20 mouse cellular contexts compared by ENCODE assay signal in genomic region chrX:7977892-7978291, GRCm38 (mm10). TPM values are rescaled to one million over a fixed set of nuclear protein-coding genes. Genes with fewer than 3 reads are reported as not detected.
DNase-seq lines count a peak whose midpoint lies in the region; ATAC-seq and TF ChIP-seq lines count a peak whose summit lies in the region.
"Had no signal": no experiment of that assay in that cellular context is flagged by ENCODE, and none has a peak within 500 bp of the region (broad histone marks: within the 10 kb centered on the region; RNA-seq: fewer than 3 reads in every experiment).

Gene Gata1, minus strand, starts transcription at chrX:7978071.

- ATAC-seq in CD4-positive, CD25-positive, alpha-beta regulatory T cell, adult 4 months = peak; percentile 79
- no peak for ATAC-seq in G1E (ENCODE audit: extremely low read depth, insufficient number of reproducible peaks, low FRiP score, poor library complexity, severe bottlenecking)
- no peak for ATAC-seq in liver, embryonic 15.5 days (ENCODE audit: insufficient read depth)
- ATAC-seq in cerebellum, adult (ENCODE audit: insufficient number of reproducible peaks, low FRiP score, low TSS enrichment) = no peak
- ATAC-seq: intestine, embryonic 16.5 days had no signal

- no peaks in the 10 kb centered on the region for H3K36me3 ChIP-seq in G1E (replicated peaks)
- H3K36me3 ChIP-seq in erythroblast, embryonic 14.5 days (ENCODE audit: control insufficient read depth) = peaks cover 32% of the 10 kb centered on the region
- no peaks in the 10 kb centered on the region for H3K36me3 ChIP-seq in liver, embryonic 15.5 days (replicated peaks)
- H3K36me3 ChIP-seq: embryonic facial prominence, embryonic 12.5 days; forebrain, embryonic 10.5 days; hindbrain, embryonic 13.5 days had no signal

- TF ChIP-seq CTCF in G1E (IDR thresholded peaks at IDR 0.05; ENCODE audit: low read depth, low read length) = no peak

- no peak within 1 kb of the TSS for H3K9ac ChIP-seq in liver, embryonic 15.5 days
- H3K9ac ChIP-seq: embryonic facial prominence, embryonic 12.5 days; hindbrain, embryonic 13.5 days; lung, embryonic 14.5 days had no signal

- no peaks in the 10 kb centered on the region for H3K27me3 ChIP-seq in G1E (ENCODE audit: insufficient read depth, low read length)
- no peaks in the 10 kb centered on the region for H3K27me3 ChIP-seq in erythroblast, embryonic 14.5 days (ENCODE audit: control insufficient read depth)
- no peaks in the 10 kb centered on the region for H3K27me3 ChIP-seq in liver, embryonic 15.5 days
- H3K27me3 ChIP-seq: embryonic facial prominence, embryonic 12.5 days; hindbrain, embryonic 13.5 days had no signal

- H3K4me2 ChIP-seq in liver, embryonic 15.5 days = no peak within 1 kb of the TSS
- H3K4me2 ChIP-seq: embryonic facial prominence, embryonic 12.5 days; hindbrain, embryonic 13.5 days; lung, embryonic 14.5 days had no signal

- H3K9me3 ChIP-seq in G1E (replicated peaks) = no peaks in the 10 kb centered on the region
- H3K9me3 ChIP-seq in erythroblast, embryonic 14.5 days (ENCODE audit: control insufficient read depth, low read length) = no peaks in the 10 kb centered on the region
- no peaks in the 10 kb centered on the region for H3K9me3 ChIP-seq in liver, embryonic 15.5 days (replicated peaks)
- H3K9me3 ChIP-seq: embryonic facial prominence, embryonic 12.5 days; forebrain, embryonic 10.5 days; hindbrain, embryonic 13.5 days had no signal

- WGBS in liver, embryonic 15.5 days (ENCODE audit: insufficient replicate concordance) = 84% methylated on average over 11 of the region's 11 CpGs

- no peak within 1 kb of the TSS for H3K4me3 ChIP-seq in G1E (ENCODE audit: low read depth, low read length)
- no peak within 1 kb of the TSS for H3K4me3 ChIP-seq in erythroblast, embryonic 14.5 days (replicated peaks)
- H3K4me3 ChIP-seq in liver, embryonic 15.5 days (replicated peaks) = no peak within 1 kb of the TSS
- H3K4me3 ChIP-seq: embryonic facial prominence, embryonic 12.5 days; forebrain, embryonic 10.5 days; hindbrain, embryonic 13.5 days had no signal

- H3K4me1 ChIP-seq in G1E (ENCODE audit: insufficient read depth, low read depth, low read length) = peaks cover 19% of the 10 kb centered on the region
- peaks cover 43% of the 10 kb centered on the region for H3K4me1 ChIP-seq in erythroblast, embryonic 14.5 days (ENCODE audit: control insufficient read depth)
- peaks cover 19% of the 10 kb centered on the region for H3K4me1 ChIP-seq in liver, embryonic 15.5 days (replicated peaks)
- H3K4me1 ChIP-seq: embryonic facial prominence, embryonic 12.5 days; forebrain, embryonic 10.5 days; hindbrain, embryonic 13.5 days had no signal

- no peak within 1 kb of the TSS for H3K27ac ChIP-seq in liver, embryonic 15.5 days (replicated peaks)
- H3K27ac ChIP-seq: embryonic facial prominence, embryonic 12.5 days; forebrain, embryonic 10.5 days; hindbrain, embryonic 13.5 days; macrophage had no signal

- no peak for DNase-seq in G1E (ENCODE audit: low spot score)
- DNase-seq in kidney, adult 9 months = no peak
- DNase-seq in left cerebral cortex, adult 18-20 months (ENCODE audit: low spot score in 2 of 2) = no peak
- DNase-seq: cerebellum, adult 18-20 months; heart, adult 18-20 months; kidney, postnatal 14 days; lung, embryonic 14.5 days; midbrain, embryonic 14.5 days; right cerebral cortex, adult 18-20 months had no signal

RNA-seq across cellular contexts. Expression of gene Gata1, which starts in this region (rescaled TPM):
- 10 to 100 TPM; 43.6 to 47.9 TPM for polyA plus RNA-seq in CD4-positive, CD25-positive, alpha-beta regulatory T cell, adult 4 months (2017; shearing (Covaris generic))
- total RNA-seq in G1E (2014; fragmentation: Nextera tagmentation) (93.3 and 105 TPM in 2 replicates), G1E (2017) (38.1 and 41.0 TPM in 2 replicates)
- 46.2 and 48.8 TPM in 2 replicates for polyA plus RNA-seq in G1E (2012)
- 36.7 and 43.1 TPM in 2 replicates for polyA plus RNA-seq in erythroblast, embryonic 14.5 days (2012)
- 117 and 126 TPM in 2 replicates for polyA plus RNA-seq in liver, embryonic 15.5 days (2015; fragmentation: Nextera tagmentation; extraction: Ambion mirVana)
- total RNA-seq in left cerebral cortex, adult 18-20 months (2021) = not detected
- total RNA-seq: adrenal gland, adult 18-20 months; heart, adult 18-20 months; left cerebral cortex, adult 8-10 months had no signal
- polyA plus RNA-seq: midbrain, embryonic 14.5 days had no signal

Comparison
In these comparisons a context has a peak if more than half of its experiments do, and no peak if none do; other contexts are left out.
1. RNA of gene Gata1 (total RNA-seq): 38.1 to 105 TPM in G1E; not detected in left cerebral cortex, adult 18-20 months; every median in the first group is over 10 times any median in the second.